Mouse (Mus musculus) stomach, postnatal 0 days (tissue): ENCODE data around the gene Dync1li2.

Experiments
- CTCF ChIP-seq: IDR thresholded peaks from 2 replicates; pipeline ENCODE4 v1.5.1; 2016; ENCODE audit warnings: antibody characterized with exemption, low read depth, mild to moderate bottlenecking, moderate library complexity
- EP300 ChIP-seq: optimal IDR thresholded peaks from 2 replicates; pipeline ENCODE3; 2016; ENCODE audit warnings: antibody characterized with exemption

- TF ChIP-seq CTCF (no peak), EP300 (no peak)
Observed at GRCm38 (mm10) chr8:104439461-104439860, 3.4 kb downstream of the Dync1li2 start.
